Mouse (Mus musculus): Measurements from ENCODE around the gene Cd300lb. TPM values are rescaled to one million over a fixed set of nuclear protein-coding genes. Genes with fewer than 3 reads are reported as not detected.
"Not testable (repeated sequence)": the region's sequence is repeated elsewhere in the genome, so short reads cannot be mapped to it uniquely, and the experiment has no call there.

The Cd300lb gene
- total RNA-seq (2015): 107 TPM in 2 replicates
- 82.9 and 97.3 TPM in 2 replicates for total RNA-seq (2017)

DNA sequence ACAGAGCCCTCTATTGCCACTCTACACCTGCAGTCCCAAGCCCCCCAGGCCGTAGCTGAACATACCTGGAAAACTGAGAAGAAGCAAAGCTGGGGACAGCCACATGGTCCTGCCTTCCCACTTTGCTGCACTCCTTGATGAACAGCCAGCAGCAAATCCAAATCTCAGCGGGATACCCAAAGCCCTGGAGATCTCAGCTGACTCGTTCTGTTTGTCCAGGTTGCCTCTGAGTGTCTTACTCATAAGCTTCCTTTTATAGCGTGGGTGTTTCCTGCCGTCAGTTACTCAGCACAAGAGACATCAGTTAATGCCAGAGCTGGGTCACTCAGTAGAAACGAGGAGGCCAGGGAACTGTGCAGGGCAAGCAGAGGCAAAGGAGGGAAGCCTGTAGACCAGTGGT is at the start of gene Cd300lb:
TSS of gene Cd300lb (minus strand) at position 243 of the 400 bp plus-strand sequence.
- ATAC-seq (ENCODE audit: poor library complexity, severe bottlenecking): peak; percentile 55

DNA sequence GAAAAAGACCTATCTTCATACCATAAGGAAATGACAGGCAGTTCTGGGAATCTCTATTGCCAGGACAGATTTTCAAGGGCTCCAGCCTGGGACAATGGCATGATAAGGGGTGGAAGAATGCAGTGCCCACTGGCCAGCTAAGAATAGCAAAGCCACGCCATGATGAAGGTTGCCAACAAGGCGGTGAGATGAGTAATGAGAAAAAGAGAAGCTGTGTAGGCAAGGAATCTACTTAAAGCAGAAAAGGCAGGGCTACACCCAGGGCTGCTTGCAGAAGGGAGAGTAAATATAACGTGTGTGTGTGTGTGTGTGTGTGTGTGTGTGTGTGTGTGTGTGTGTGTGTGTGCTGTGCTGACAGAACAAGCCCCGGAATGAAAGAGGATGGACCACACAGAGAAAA is 47.7 kb upstream of the Cd300lb start:
- no peak for ATAC-seq (ENCODE audit: poor library complexity, severe bottlenecking)

DNA sequence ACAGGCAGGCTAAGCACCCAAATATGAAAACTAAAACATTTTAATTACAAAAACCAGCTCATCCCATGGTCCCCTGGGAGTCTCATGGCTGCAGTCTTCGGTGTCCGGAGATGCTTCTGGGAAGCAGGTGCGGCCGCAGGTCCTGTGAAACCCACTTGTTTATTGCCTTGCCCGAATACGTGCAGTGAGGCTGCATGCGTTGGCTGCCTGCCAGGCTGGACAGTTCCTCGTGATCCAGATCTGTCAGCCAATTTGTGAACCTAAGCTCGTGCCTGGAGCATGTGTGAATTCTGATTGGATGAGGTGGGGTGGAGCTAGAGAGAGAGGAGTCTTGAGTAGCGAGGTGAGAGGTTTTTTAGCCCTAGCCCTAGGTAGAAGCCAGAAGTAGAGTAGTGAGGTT is 38.5 kb upstream of the Cd300lb start:
- ATAC-seq (ENCODE audit: poor library complexity, severe bottlenecking): no peak

DNA sequence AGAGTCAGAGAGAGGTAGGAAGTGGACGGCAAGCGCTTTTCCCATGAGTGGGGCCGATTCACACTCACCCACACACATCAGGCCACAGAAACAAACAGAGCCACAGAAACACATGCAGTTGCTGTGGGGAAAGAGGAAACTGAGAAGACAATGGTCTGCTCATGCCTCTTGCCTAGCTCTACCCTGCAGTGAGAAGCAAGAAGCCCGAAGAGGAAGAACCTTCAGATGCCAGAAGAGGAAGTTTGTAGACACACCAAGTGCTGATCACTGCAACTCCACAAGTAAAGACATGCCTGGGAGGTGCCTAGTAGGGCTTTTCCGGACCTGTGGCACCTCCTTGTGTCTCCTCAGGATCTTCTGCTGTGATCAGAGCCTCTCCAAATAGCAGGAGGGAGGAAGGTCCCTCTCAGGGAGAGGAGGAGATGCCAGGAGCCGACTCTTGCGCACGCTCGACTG is 34.6 kb upstream of the Cd300lb start, which contains the start of gene Cd300c:
TSS of gene Cd300c (minus strand) at position 406 of the 456 bp plus-strand sequence.
- ATAC-seq (ENCODE audit: poor library complexity, severe bottlenecking): peak; percentile 86

DNA sequence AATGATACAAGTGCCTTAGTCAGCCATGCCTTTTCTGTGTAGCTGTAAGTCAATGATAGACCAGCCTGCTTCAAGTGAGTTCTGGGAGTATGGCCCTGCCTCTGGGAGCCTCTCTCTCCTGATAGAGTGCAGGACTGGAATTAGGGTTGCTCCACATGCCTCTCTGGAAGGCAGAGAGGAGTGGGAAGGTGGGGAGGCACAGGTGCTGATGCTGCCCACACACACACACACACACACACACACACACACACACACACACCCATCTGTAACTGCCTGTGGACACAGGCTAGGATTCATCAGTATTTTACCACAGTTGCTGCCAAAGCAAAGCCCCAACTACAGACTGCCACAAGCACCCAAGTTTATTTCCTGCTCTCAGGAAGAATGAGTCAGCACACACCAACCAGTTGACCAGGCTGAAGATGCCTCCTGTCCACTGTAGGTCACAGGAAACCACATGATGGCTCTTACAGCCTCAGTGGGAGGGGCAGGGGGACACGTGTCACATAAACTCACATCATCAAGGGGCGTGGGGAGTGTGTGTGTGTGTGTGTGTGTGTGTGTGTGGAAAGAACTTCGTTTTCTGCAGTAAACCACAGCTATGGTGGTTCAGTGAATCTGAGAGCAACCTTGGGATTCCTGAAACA is 31.1 kb upstream of the Cd300lb start:
- peak; percentile 93 for ATAC-seq (ENCODE audit: poor library complexity, severe bottlenecking)

DNA sequence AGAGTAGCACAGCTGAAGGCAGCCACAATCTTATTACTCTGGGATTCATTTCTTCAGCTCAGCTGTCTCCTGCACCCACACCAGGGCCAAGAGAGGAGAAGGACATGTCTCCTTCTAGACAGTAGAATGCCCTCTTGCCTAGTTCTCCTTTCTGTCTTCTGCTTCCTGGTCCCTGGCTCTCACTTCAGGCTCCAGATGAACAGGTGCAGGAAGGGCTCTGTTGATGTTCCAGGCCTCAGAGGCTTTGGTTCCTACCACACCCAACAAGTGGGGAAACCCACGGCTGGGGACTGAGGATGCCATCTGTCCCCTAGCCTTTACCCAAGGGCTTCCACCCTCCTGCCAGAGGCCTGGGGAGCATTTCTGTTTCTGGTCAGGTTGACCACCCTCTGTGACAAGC is 26.2 kb upstream of the Cd300lb start:
- peak; percentile 77 for ATAC-seq (ENCODE audit: poor library complexity, severe bottlenecking)

DNA sequence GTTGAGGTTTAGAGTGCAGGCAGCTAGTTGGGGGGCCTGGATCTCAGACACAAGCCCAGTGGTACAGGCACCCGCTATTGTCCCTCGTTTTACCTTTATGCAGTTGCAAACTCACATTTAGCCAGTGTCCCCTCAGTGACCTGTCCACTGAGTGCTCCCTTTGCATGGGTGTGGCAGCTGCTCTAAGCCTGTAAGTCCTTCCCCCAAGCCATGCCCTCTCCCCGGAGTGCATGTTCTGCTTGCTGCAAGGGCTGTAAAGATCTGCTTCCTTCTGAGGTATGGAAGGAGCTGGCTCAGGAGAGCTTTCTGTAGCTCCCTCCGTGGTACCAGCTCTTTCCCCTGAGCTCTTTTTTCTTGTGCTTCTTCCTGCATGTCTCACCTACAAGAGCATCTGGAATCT is 595 bp downstream of the Cd300lb start:
- peak; percentile 61 for ATAC-seq (ENCODE audit: poor library complexity, severe bottlenecking)

DNA sequence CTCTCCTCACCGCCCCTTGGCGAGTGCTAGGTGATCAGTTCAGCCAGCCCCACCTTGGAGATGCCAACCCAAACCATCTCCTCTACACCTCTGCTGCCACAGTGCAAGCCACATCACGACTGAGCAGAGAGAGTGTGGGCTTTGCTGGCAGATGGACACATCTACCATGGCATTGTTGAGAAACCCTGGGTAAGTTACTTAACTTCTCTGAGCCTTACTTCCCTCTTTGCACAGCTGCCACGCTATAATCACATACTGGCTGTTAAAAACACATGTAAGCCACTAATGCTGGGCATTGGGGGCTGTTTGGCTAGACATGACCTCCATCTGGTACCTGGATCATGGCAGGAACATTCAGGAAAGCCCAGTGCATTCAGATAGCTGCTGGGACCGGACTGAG is 3.1 kb downstream of the Cd300lb start:
- ATAC-seq (ENCODE audit: poor library complexity, severe bottlenecking): peak; percentile 77

DNA sequence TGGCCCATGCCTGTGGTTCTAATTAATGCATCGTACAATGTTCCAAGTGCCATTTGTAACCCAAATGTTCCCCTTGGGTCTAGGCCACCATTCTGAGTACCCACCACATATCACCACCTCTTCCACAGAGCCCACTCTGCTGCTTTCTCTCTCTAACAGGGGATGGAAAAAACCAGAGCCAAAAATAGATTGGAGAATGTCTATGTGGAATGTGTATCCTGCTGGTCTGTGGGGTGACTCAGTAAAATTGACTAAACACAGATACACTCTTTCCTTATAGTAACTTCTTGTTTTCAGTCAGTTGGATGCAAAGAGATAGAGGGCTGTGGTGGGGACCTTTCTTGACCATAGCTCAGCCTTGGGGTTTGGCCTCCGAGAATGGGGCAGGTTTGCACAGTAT is 4.6 kb downstream of the Cd300lb start:
- no peak for ATAC-seq (ENCODE audit: poor library complexity, severe bottlenecking)

DNA sequence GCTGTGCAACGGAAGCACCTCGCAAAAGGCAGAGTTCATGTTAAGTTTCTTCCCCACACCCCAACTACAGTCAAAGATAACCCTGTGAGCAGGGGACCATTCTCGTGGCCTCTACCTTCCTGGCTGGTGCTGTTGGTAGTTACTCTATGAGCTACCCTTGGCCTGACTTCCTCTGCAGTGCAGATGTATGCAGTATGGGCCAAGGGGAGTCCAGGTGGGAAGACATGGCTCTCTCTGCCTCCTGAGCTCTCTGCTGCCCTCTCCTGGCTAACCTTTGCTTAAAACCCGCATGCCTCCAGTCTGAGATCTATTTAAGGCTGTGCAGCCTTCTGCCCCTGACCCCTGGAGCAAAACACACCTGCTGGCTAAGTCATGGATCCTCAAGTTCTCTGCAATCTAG is 10.2 kb downstream of the Cd300lb start:
- ATAC-seq (ENCODE audit: poor library complexity, severe bottlenecking): peak; percentile 64; the same call in 1 of the 2 replicates

DNA sequence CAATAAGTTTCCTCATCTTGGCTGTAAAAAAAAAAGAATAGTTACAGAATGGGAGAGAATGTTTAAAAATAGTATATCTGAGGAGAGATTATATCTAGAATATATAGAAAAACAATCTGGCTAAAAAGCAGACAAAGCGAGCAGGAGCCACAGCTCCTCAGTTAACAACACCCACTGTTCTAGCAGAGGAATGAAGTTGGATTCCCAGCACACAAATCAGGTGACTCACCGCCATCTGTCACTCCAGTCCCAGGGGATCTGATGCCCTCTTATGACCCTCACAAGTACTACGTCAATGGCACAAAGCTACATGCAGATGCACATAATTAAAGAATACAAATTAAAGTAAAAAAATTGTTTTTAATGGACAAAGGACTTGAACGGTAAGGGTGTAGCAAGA is 11.7 kb downstream of the Cd300lb start:
- no peak for ATAC-seq (ENCODE audit: poor library complexity, severe bottlenecking)

DNA sequence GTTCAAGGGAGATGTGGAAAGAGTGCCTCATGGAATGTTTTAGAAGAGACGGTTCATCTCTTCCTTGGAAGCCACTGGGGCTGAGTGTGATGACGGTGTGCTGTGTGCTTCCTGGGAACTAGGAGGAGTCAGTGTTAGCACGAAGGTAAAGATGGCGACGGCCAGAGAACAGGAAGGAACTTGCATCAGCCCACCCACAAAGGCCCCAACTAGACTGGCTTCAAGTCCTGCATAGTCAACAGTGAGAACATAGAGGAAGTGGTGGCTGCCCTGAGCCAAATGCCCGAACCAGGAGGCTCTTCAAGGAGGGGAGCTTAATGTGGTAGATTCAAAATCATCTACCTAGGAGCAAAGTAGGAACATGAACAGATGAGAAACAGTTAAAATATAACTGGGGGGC is 17.1 kb downstream of the Cd300lb start:
- ATAC-seq (ENCODE audit: poor library complexity, severe bottlenecking): peak; percentile 83

DNA sequence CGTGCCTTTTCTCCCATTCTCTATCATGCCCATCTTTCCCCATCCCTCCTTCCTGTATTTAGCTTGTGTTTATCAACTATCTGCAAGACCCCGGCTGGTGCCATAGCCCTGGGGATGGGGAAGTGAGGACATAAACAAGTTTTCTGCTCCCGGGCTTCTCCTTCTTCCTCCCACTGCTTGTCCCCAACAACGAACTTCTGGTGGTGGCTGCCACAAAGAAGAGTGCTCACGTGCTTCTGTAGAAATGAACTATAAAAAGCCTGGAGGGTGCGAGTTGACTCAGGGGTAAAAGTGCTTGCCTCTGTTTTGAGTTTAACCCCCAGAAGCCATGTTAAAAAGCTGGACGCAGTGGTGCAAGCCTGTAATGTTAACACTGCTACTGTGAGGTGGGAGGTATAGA is 19.2 kb downstream of the Cd300lb start:
- 0 out of 2 replicates have a peak, but pooled peaks have one; percentile 20 for ATAC-seq (ENCODE audit: poor library complexity, severe bottlenecking)

DNA sequence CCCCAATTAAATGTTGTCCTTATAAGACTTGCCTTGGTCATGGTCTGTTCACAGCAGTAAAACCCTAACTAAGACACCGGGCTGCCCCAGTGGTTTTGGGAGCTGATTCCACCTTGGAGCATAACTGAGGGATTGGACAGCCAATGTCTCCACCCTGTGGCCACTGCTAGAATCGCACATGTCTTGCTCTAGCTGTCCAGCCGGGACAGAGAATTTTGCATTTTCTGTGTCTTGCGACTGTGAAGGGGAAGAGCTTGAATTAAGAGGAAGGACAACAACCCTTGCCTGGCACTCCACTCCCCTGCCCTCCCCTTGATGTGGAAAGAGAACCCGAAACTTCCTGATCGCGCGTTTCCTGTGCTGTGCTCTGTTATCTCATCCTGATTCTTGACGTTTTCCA is 21.3 kb downstream of the Cd300lb start:
- peak; percentile 76 for ATAC-seq (ENCODE audit: poor library complexity, severe bottlenecking)

DNA sequence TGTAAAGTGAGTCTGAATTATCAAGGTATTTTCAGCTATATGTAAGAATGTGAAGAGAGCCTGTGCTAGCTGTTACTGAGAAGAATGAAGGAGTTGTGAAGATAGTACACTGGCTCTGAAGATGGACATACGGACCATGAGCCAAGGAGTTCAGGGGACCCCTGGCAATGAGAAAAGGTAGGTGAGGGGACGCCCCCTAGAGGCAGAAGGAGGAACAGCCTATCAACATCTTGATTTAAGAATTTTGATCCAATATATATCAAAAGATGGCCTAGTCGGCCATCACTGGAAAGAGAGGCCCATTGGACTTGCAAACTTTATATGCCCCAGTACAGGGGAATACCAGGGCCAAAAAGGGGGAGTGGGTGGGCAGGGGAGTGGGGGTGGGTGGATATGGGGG is 24.6 kb downstream of the Cd300lb start:
- ATAC-seq (ENCODE audit: poor library complexity, severe bottlenecking): not testable (repeated sequence)

DNA sequence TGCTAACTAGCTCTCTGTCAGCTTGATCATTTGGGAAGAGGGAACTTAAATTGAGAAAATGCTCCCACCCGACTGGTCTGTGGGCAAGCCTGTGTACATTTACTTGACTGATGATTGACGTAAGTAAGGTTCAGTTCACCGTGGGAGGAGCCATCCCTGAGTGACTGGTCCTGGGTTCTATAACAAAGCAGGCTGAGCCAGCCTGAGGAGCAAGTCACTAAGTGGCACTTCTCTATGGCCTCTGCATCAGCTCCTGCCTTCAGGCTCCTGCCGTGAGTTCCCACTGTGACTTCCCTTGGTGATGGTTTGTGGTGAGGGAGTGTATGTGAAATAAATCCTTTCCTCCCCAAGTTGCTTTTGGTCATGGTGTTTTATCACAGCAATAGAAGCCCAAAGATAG is 26.1 kb downstream of the Cd300lb start:
- peak; percentile 20 for ATAC-seq (ENCODE audit: poor library complexity, severe bottlenecking)

DNA sequence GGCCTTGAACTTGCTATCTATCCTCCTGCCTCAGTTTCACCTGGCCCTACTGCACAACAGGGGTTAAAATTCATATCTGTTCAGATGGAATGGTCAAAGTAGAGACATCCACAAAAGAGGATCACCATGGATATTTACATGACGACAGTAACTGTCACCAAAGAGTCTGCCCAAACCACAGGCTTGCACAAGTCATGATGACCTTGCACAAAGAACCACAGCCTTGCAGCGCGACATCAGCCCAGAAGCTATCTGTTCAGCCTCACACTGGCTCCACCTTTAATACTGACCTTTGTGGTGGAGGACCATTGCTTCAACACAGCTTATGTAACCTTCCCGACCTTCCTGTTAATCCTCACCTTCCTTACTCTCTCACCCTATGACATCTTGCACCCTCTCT is 26.6 kb downstream of the Cd300lb start:
- peak; percentile 88 for ATAC-seq (ENCODE audit: poor library complexity, severe bottlenecking)

DNA sequence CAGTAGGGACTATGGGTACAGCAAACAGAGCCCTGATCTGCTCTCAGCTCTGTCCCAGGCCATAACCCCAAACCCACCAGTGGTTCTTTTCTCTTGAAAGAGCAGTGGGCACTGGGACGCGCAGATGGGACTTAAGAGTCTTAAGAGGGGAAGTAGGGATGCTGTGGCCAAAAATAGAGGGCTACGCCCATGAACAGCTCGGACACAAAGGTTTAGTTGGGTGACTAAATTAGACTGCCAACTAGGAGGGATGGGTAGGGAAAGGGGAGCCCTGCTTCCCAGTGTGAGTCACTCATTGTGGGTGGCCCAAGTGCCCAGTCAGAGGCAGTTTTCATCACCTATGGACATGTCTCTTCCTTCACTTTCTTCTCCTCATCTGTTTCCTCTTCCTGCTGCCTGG is 31.0 kb downstream of the Cd300lb start:
- ATAC-seq (ENCODE audit: poor library complexity, severe bottlenecking): peak; percentile 59

DNA sequence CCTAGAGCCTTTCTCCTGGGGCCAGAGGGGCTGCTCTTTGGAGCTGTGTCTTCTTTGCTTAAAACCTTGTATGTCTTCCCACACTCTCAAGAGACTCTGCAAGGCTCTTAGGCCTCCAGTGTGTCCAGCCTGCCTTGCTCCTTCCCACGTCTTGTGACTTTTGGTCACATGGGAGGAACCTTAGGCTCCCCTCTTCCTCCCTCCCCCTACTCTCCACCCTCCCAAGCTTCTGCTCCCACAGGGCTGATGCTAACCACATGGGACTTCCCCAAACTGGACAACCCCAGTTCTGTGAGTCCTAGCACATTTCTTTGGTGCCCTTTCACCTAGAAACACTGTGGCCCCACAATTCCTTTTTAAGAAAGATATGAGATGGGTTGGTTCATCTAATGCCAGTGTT is 36.2 kb downstream of the Cd300lb start:
- ATAC-seq (ENCODE audit: poor library complexity, severe bottlenecking): peak; percentile 92

DNA sequence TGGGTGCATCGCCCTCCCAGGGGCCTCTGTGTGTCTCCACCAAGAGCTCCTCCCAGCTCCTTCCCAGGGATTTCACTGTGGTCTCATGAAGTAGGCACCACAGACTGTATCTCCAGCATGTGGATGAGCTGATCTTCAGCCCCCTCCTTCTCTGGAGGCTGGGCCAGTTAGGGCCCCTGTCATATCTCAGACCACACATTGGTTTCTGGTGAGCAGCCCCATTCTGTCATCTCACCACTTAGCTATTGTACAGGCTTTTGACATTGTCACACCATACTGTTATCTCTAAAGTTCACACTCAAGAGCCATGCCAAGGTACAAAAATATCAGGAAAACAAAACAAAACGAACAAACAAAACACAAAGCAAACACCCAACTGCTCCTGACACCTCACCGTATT is 38.1 kb downstream of the Cd300lb start:
- no peak for ATAC-seq (ENCODE audit: poor library complexity, severe bottlenecking)

DNA sequence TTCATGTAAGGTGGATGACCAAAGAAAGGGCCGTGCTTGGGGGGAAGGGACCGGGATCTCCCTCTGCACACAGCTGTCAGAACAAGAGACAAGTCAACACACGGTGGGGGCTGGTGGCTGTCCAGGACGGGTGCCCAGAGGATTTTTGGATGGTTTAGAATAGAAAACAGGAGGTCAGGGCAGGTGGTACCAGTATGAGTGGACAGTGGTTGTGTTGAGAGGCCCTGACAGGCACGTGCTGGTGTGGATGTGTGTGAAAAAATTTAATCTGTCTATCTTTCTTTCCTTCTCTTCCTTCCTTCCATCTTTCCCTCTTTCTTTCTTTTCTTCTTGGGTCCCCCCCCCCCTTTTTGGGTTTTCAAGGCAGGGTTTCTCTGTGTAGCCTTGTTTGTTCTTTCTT is 43.6 kb downstream of the Cd300lb start:
- no peak for ATAC-seq (ENCODE audit: poor library complexity, severe bottlenecking)

DNA sequence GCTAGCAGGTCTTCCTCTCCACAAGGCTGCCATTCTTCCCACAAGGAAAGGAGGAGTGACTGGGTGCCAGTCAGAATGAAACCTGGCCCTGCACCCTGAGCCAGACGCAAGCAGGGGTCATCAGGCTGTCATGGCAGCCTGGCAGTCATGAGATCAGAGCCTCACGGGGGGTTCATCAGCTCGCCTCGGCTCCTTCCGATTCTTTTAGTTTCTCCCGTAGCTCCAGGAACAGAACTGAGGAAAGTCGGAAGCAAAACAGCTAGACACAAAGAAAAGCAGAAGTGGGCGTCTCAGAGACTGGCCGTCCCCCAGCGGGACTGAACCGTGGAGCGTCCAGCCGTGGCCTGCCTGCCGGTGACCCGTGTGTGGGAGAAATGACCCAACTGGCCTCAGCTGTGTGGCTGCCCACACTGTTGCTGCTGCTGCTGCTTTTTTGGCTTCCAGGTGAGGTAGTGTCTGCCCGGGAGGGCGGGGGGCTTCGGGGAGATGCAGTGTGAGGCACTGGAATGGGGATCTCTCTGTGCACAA is 44.1 kb downstream of the Cd300lb start, which contains the start of gene Cd300a:
TSS of gene Cd300a (plus strand) at position 51 of the 528 bp plus-strand sequence.
- ATAC-seq (ENCODE audit: poor library complexity, severe bottlenecking): peak; percentile 89

Measured in megakaryocyte, adult 5-6 weeks (primary cell).